Mouse (Mus musculus) erythroblast, embryonic 14.5 days (primary cell): ENCODE measurements at regions not wholly inside any gene's neighbourhood (a gene's known extent, or its start where the extent isn't known, plus 50 kb on each side); places are given as distances from the start of the nearest gene placed in this dataset.

Source experiments
- H3K27me3 ChIP-seq: 2 replicates; pipeline ENCODE4 v1.6.1; 2012; ENCODE audit warnings: inconsistent platforms; ENCODE audit not compliant: control insufficient read depth
- H3K36me3 ChIP-seq: 2 replicates; pipeline ENCODE4 v1.6.1; 2012; ENCODE audit warnings: mild to moderate bottlenecking, inconsistent platforms; ENCODE audit not compliant: control insufficient read depth
- H3K4me1 ChIP-seq: 2 replicates; pipeline ENCODE4 v1.6.1; 2012; ENCODE audit warnings: inconsistent platforms; ENCODE audit not compliant: control insufficient read depth
- H3K4me3 ChIP-seq: replicated peaks from 2 replicates; pipeline ENCODE3; 2012; ENCODE audit warnings: moderate library complexity, mild to moderate bottlenecking, inconsistent platforms
- H3K9me3 ChIP-seq: 2 replicates; pipeline ENCODE4 v1.6.1; 2012; ENCODE audit warnings: low read length, inconsistent platforms, mixed read lengths; ENCODE audit not compliant: control insufficient read depth
- GATA1 ChIP-seq: IDR thresholded peaks from 2 replicates; pipeline ENCODE4 v1.6.1; 2012; ENCODE audit warnings: low read length, inconsistent platforms, mixed read lengths
- TAL1 ChIP-seq: IDR thresholded peaks from 3 replicates; pipeline ENCODE4 v1.6.1; 2012; ENCODE audit warnings: low read length, inconsistent platforms, mixed read lengths

DNA sequence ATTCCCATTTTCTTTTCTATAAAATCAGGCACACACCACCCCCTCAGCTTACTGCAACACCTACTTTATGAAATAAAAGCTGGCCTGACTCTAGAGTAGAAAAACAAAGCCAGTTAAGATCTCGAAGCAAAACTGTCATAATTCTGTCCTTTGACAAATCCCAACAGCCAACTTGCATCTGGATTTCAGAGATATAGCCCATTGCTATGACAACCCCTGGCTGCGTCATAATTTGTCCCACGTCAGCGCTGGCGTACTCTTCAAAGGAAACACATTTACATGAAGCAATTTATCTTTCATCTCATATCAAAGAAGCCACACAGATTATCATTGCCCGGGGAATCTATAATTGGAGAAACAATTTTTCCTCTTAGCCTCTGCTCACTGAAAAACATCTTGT lies 126.4 kb downstream of the Gm9817 start:
- TF ChIP-seq TAL1: no peak
- no peak for TF ChIP-seq GATA1
- no peak overlapping the region for H3K4me3 ChIP-seq
- peaks cover 32% of the 10 kb centered on the region; the same call in 1 of the 2 replicates for H3K27me3 ChIP-seq
- H3K9me3 ChIP-seq: no peaks in the 10 kb centered on the region
- no peaks in the 10 kb centered on the region for H3K36me3 ChIP-seq
- no peaks in the 10 kb centered on the region for H3K4me1 ChIP-seq

DNA sequence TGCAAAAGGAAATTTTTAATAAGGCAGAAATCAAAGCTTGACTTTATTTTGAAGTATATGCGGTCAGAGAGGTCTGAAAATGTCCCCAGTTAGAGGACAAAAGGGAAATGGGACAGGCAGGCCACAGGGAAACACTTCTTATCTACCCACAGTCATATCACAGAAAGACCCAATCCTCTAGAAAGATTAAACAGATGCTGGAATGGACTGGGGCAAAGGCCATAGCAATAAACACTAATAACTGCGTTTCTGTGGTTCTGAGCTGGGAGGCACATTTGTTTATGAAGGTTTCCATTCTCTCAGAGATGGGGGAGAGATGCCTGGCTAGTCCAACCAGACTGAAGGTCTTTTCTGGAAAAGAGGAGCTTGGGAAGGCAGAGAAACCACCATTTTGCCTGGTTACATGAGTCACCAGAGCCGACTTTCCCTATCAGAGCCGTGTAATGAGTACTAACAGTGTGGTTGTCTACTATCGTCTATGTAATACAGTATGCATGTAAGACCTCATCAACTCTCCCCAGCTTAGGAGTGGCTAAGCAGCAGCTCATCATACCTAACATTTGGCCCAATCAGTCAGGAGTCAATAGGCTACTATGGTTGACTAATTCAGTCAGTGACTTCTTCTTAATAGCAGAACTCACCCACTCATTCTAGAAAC lies 130.2 kb downstream of the Gm9817 start:
- TF ChIP-seq TAL1 (no peak), GATA1 (no peak)
- Histone ChIP-seq H3K4me3 (no peak overlapping the region), H3K4me1 (no peaks in the 10 kb centered on the region), H3K36me3 (no peaks in the 10 kb centered on the region), H3K27me3 (peaks cover 30% of the 10 kb centered on the region), H3K9me3 (no peaks in the 10 kb centered on the region)

DNA sequence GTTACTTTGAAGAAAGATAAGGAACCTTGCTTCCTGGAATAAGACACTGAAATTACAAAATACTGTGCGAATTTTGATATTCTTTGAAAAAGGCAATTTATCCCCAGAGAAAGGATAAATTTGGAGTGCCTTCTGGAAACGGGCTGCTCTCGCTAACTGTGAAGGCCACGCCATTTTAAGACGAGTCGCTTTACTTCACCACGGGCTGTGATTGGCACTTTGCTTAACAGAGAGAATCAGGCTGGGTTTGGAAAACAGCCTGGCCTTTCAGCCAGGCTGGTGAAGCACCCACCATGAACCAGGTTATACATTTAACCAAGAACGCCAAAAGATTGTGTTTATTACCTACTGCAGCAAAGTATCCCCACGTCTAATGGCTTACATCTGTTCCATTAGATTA lies 132.7 kb downstream of the Gm9817 start:
- TF ChIP-seq TAL1: no peak
- peaks cover 33% of the 10 kb centered on the region for H3K27me3 ChIP-seq
- no peaks in the 10 kb centered on the region for H3K4me1 ChIP-seq
- H3K4me3 ChIP-seq: no peak overlapping the region
- peaks cover 3% of the 10 kb centered on the region; the same call in 1 of the 2 replicates for H3K9me3 ChIP-seq
- H3K36me3 ChIP-seq: no peaks in the 10 kb centered on the region

DNA sequence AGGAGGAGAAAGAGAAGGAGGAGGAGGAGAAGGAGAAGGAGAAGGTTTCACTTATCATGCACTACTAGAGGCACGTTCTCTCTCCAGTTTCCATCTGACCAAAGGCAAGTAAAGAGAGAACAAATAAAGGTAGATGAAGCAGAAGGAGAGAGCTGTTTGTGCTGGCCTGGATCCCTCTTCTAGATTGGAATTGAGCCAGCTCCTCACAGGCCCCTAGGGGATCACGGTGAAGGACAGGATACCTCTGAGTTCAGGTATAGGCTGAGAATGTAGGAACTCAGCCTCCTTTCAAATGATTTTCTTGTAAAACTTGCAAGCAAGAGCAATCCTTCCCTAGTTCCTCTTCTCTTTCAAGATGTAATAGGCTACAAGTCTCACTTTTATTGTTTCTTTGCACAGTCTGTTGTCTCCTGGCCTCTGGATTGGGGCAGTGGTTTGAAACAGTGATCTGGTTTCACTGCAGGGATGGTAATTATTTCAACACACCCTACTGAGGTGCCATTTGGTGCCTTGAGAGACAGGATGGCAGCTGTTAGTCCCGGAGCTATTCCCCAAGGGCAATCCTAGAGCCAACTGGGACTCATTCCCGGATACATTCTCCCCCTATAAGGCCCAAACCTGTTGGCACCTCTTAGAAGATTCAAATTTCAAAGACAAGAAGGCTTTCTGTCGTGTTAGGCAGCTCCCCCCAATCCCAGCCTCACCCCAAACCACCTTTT lies 134.8 kb downstream of the Gm9817 start:
- peaks cover 24% of the 10 kb centered on the region for H3K27me3 ChIP-seq
- H3K4me3 ChIP-seq: no peak overlapping the region
- no peaks in the 10 kb centered on the region for H3K36me3 ChIP-seq
- H3K4me1 ChIP-seq: no peaks in the 10 kb centered on the region
- peaks cover 3% of the 10 kb centered on the region; the same call in 1 of the 2 replicates for H3K9me3 ChIP-seq
- no peak for TF ChIP-seq TAL1

DNA sequence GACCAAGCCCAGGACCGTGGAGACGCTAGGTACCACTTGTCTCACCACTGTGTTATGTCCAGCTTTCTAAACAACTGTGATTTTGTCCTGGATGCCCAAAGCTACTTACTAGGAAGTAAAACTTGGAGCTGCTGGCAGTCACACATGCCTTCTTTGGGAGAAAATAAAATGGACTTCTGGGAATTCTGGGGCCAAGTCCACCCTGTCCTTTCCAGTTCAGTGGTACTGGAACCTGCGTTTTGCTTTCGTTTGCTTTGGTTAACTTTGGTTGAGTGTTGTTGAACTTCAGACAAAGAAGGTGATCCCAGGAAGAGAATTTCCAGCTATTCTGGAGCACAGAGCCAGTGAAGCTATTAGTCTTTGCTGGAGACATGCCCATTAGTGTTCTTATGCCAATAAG lies 139.8 kb downstream of the Gm9817 start:
- no peak for TF ChIP-seq TAL1
- no peak for TF ChIP-seq GATA1
- Histone ChIP-seq H3K36me3 (no peaks in the 10 kb centered on the region), H3K9me3 (peaks cover 3% of the 10 kb centered on the region; the same call in 1 of the 2 replicates), H3K4me1 (no peaks in the 10 kb centered on the region), H3K4me3 (no peak overlapping the region), H3K27me3 (peaks cover 24% of the 10 kb centered on the region)

DNA sequence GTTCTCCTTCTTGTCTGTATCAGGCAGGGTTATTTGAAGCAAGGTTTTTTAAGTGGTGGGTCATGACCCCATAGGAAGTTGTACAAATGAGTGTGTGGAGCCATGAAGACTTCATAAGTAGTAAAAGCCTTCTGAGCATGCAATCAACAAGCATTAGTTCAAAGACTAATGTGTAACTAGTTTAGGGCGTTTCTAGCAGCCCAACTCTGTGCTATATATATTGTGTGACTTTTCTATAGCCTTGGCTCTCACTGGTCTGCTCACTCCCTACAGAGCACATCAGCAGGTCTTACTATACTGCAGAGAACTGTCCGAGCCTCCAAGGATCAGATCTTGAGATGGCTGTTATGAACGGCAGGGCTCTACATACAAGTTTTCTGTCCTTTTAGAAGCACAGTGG lies 141.2 kb downstream of the Gm9817 start:
- Histone ChIP-seq H3K4me3 (no peak overlapping the region), H3K36me3 (no peaks in the 10 kb centered on the region), H3K9me3 (peaks cover 3% of the 10 kb centered on the region; the same call in 1 of the 2 replicates), H3K27me3 (peaks cover 33% of the 10 kb centered on the region), H3K4me1 (no peaks in the 10 kb centered on the region)
- TF ChIP-seq GATA1 (no peak), TAL1 (no peak)

DNA sequence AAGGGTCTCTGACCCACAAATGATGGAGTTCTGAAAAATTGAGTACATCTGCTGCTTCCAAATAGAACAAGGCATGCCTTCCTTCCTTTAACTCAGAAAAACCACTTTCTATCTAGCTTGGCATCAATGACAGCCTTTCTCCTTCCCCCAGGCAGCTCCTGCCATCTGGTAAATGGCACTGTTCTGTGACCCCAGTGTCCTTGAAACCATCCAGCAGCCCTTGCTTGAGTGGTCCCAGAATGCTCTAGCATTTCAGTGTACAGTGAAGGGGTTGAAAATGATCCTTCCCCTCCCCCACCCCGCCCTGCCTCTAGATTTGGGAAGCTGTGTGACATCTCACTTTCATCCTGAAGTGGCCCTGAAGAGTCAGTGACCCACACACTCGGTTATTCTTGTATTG lies 152.3 kb downstream of the Gm9817 start:
- Histone ChIP-seq H3K4me3 (no peak overlapping the region), H3K4me1 (no peaks in the 10 kb centered on the region), H3K27me3 (peaks cover 48% of the 10 kb centered on the region), H3K36me3 (no peaks in the 10 kb centered on the region), H3K9me3 (no peaks in the 10 kb centered on the region)
- TF ChIP-seq TAL1: no peak
- no peak for TF ChIP-seq GATA1

DNA sequence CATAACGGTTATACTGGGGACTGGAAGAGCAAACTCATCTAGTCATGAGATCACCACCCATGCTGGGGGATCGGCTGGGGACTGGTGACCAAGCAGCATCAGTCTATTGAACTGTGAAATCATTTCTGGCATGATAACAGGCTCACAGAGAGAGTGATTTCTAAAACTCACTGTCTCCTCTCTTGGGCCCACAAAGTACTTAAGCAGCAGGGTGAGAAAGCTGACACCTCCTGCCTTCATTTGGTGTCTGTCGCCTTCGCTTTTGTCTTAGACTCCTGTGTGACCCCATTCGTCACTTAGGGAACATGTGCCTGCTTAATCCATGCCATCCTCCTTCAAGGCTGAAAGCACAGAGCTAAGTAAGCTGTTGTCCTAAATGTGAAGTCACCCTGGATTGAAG lies 154.3 kb upstream of the Mylip start:
- Histone ChIP-seq H3K36me3 (no peaks in the 10 kb centered on the region), H3K9me3 (no peaks in the 10 kb centered on the region), H3K4me3 (no peak overlapping the region), H3K4me1 (no peaks in the 10 kb centered on the region), H3K27me3 (peaks cover 54% of the 10 kb centered on the region)
- TF ChIP-seq TAL1 (no peak), GATA1 (no peak)

DNA sequence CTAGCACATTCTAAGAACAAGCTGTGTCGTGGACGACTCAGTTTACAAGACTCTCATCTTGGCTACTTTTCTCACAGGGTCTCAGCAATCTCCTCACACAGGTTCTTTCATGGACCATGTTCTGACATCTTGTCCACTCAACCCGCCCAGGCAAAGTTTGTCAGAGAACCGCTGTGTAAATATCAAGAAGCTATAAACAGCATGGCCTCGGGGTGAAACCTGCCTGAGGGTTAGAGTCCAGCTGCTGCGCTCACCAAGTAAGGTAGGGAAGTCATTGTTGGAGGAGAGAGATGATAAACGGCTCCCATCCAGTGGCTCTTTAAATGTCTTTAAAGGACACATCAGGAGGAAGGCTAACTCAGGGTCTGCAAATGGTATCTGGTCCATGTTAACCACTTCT lies 151.3 kb upstream of the Mylip start:
- H3K27me3 ChIP-seq: peaks cover 48% of the 10 kb centered on the region
- H3K4me3 ChIP-seq: no peak overlapping the region
- no peaks in the 10 kb centered on the region for H3K9me3 ChIP-seq

More for the DNA sequence above, 151.3 kb upstream of the Mylip start:
- Histone ChIP-seq H3K4me1 (no peaks in the 10 kb centered on the region), H3K36me3 (no peaks in the 10 kb centered on the region)
- TF ChIP-seq GATA1: no peak
- TF ChIP-seq TAL1: no peak
